Mouse (Mus musculus) spleen, adult 2 months (tissue): ENCODE data around the gene Oprd1.

Experiments
- CTCF ChIP-seq: fragments of 200-500 bp; IDR thresholded peaks from 2 replicates; pipeline ENCODE4 v1.5.1; 2011; ENCODE audit warnings: mild to moderate bottlenecking, inconsistent platforms; ENCODE audit not compliant: insufficient read depth, insufficient read length, insufficient replicate concordance; ENCODE audit errors: extremely low read depth
- POLR2A ChIP-seq: fragments of 200-500 bp; IDR thresholded peaks from 2 replicates; pipeline ENCODE4 v1.6.1; 2011; ENCODE audit warnings: low read depth, low read length, inconsistent platforms

DNA sequence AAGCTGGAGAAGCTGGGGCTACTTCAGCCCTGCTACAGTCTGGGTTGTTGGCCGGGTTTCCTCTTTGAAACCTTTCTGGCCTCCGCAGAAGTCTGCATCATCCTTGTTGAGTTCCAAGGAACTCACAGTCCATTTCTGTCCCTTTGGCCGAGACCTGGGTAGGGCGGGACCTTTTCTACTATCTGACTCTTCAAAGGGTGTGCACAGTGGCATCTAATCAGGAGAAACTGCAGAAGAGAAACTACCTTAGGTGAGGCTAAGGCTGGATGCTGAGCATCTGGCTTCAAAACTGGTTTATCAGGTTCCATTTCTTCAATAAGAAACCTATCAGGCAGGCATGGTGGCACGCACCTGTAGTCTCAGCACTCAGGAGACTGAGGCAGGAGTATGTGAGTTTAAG is 79.7 kb downstream of the Oprd1 start:
- TF ChIP-seq CTCF (no peak), POLR2A (no peak)
